Mouse (Mus musculus) lung, postnatal 0 days (tissue): ENCODE measurements around the gene Armc12.

Experiments used
- CTCF ChIP-seq: IDR thresholded peaks from 2 replicates; pipeline ENCODE4 v1.5.1; 2016; ENCODE audit warnings: antibody characterized with exemption, mild to moderate bottlenecking
- EP300 ChIP-seq: IDR thresholded peaks from 2 replicates; pipeline ENCODE4 v1.6.1; 2016; ENCODE audit warnings: antibody characterized with exemption, mild to moderate bottlenecking, control low read depth

- TF ChIP-seq EP300 (peak; percentile 75; the same call in 1 of the 2 replicates), CTCF (no peak)
These were observed 34.8 kb upstream of the Armc12 start for GRCm38 (mm10) chr17:28495832-28496231.
